Mouse (Mus musculus) limb, embryonic 11.5 days (tissue): Measurements from ENCODE around the gene Cntln. TPM values are rescaled to one million over a fixed set of nuclear protein-coding genes. Genes with fewer than 3 reads are reported as not detected.

Source experiments
- ATAC-seq: fragments of 200-750 bp; cut with Nextera tagmentation; 2 replicates; pipeline ENCODE4 v1.8.0; 2017; ENCODE audit warnings: low read depth; ENCODE audit not compliant: insufficient number of reproducible peaks, low FRiP score, low TSS enrichment
- DNase-seq: peaks from one replicate; pipeline ENCODE4 v3.0.0-alpha.2; 2015; ENCODE audit warnings: low spot score
- H3K27ac ChIP-seq: fragments of 300-500 bp; sonication (generic); replicated peaks from 2 replicates; pipeline ENCODE4 v1.5.1; 2014; ENCODE audit warnings: low read depth, mild to moderate bottlenecking, low read length
- H3K27me3 ChIP-seq: fragments of 300-500 bp; sonication (generic); 2 replicates; pipeline ENCODE4 v1.6.1; 2014; ENCODE audit warnings: mild to moderate bottlenecking, low read length, mixed read lengths; ENCODE audit not compliant: control insufficient read depth, insufficient read depth
- H3K36me3 ChIP-seq: fragments of 300-500 bp; sonication (generic); 2 replicates; pipeline ENCODE4 v1.6.1; 2014; ENCODE audit warnings: mild to moderate bottlenecking, low read length, moderate library complexity, mixed read lengths; ENCODE audit not compliant: control insufficient read depth, insufficient read depth
- H3K4me1 ChIP-seq: fragments of 300-500 bp; sonication (generic); 2 replicates; pipeline ENCODE4 v1.6.1; 2014; ENCODE audit warnings: low read length, mixed read lengths; ENCODE audit not compliant: control insufficient read depth, insufficient read depth
- H3K4me2 ChIP-seq: fragments of 300-500 bp; sonication (generic); 2 replicates; pipeline ENCODE4 v1.6.1; 2014; ENCODE audit warnings: low read depth, mild to moderate bottlenecking, moderate library complexity; ENCODE audit not compliant: severe bottlenecking
- H3K4me3 ChIP-seq: fragments of 300-500 bp; sonication (generic); 2 replicates; pipeline ENCODE4 v1.5.1; 2014; ENCODE audit warnings: low read depth, low read length
- H3K9ac ChIP-seq: fragments of 300-500 bp; sonication (generic); 2 replicates; pipeline ENCODE4 v1.6.1; 2014; ENCODE audit warnings: mild to moderate bottlenecking, low read length
- H3K9me3 ChIP-seq: fragments of 300-500 bp; sonication (generic); 2 replicates; pipeline ENCODE4 v1.6.1; 2016; ENCODE audit warnings: low read length; ENCODE audit not compliant: control insufficient read depth
- WGBS: fragments of 180-500 bp; shearing (Covaris S2); extraction: QIAGEN DNeasy Blood & Tissue Kit; methylation state at CpG from one replicate; pipeline ENCODE4 v1.1.7; 2014; 5-methylcytosine and 5-hydroxymethylcytosine counted together
- polyA plus RNA-seq: library from polyadenylated mRNA; unstranded; fragments of >200 nt; fragmentation: Nextera tagmentation; extraction: Ambion mirVana; gene quantifications from 2 replicates; pipeline ENCODE4 v1.2.1, GENCODE M21; 2014

The Cntln gene
- polyA plus RNA-seq, 1 experiment from 2014 or later: 13.0 TPM

GRCm38 (mm10) chr4:85154361-85154760 lies 270.3 kb downstream of the Cntln start:
- H3K27ac ChIP-seq: no peak overlapping the region
- DNase-seq (no peak), ATAC-seq (no peak)
- H3K4me3 ChIP-seq: no peak overlapping the region
- H3K9me3 ChIP-seq: no peaks in the 10 kb centered on the region
- no peaks in the 10 kb centered on the region for H3K27me3 ChIP-seq
- no peak overlapping the region for H3K4me2 ChIP-seq
- H3K4me1 ChIP-seq: no peaks in the 10 kb centered on the region
- no peaks in the 10 kb centered on the region for H3K36me3 ChIP-seq
- 92% methylated on average over 1 of the region's 1 CpGs for WGBS
- H3K9ac ChIP-seq: no peak overlapping the region

DNA sequence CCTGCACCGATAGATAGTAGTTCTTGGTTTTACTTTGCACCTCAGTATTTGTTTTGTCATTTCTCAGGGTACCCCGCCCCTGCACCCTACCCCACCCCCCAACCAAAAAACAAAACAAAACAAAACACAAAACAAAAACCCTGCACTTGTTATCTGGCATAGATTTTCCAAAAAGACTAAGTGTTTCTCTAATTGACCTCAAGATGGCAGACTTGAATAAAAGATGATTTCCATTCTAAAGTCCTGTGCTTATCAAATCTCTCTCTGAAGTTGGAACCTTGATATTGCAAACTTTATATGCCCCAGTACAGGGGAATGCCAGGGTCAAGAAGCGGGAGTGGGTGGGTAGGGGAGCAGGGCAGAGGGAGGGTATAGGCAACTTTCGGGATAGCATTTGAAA lies 277.0 kb downstream of the Cntln start:
- no peaks in the 10 kb centered on the region for H3K36me3 ChIP-seq
- 66% methylated on average over 4 of the region's 4 CpGs for WGBS
- no peak overlapping the region for H3K4me3 ChIP-seq
- DNase-seq (no peak), ATAC-seq (no peak)
- H3K4me2 ChIP-seq: no peak overlapping the region
- H3K9me3 ChIP-seq: no peaks in the 10 kb centered on the region
- H3K4me1 ChIP-seq: no peaks in the 10 kb centered on the region
- H3K9ac ChIP-seq: no peak overlapping the region
- no peaks in the 10 kb centered on the region for H3K27me3 ChIP-seq
- no peak overlapping the region for H3K27ac ChIP-seq

- H3K27me3 ChIP-seq: no peaks in the 10 kb centered on the region
- H3K9me3 ChIP-seq: no peaks in the 10 kb centered on the region
- no peaks in the 10 kb centered on the region for H3K4me1 ChIP-seq
- no peaks in the 10 kb centered on the region for H3K36me3 ChIP-seq
- H3K4me3 ChIP-seq: no peak overlapping the region
- no peak overlapping the region for H3K27ac ChIP-seq
- H3K9ac ChIP-seq: no peak overlapping the region
- peak; percentile 68; the same call in 1 of the 2 replicates for ATAC-seq
- DNase-seq: peak; percentile 79
- 31% methylated on average over 27 of the region's 27 CpGs for WGBS
- no peak overlapping the region for H3K4me2 ChIP-seq
Observed at GRCm38 (mm10) chr4:85162468-85163312, 278.6 kb downstream of the Cntln start.

DNA sequence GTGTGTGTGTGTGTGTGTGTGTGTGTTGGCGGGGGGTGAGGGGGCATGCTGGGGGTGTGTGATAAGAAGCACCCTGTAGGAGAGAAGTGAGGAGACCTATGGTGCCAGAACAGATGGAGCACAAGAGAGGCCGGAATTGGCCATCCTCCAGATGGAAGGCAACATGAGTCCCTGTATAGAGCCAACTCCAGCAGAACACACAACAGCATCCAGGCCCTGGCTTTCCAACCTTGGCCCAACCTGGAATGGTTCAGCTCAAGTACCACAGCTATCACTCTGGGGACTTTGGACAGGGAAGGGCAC lies 279.2 kb downstream of the Cntln start:
- DNase-seq (no peak), ATAC-seq (no peak)
- Histone ChIP-seq H3K27me3 (no peaks in the 10 kb centered on the region), H3K4me1 (no peaks in the 10 kb centered on the region), H3K4me3 (no peak overlapping the region), H3K27ac (no peak overlapping the region), H3K4me2 (no peak overlapping the region), H3K9me3 (no peaks in the 10 kb centered on the region), H3K36me3 (no peaks in the 10 kb centered on the region), H3K9ac (no peak overlapping the region)
- 95% methylated on average over 2 of the region's 2 CpGs for WGBS

DNA sequence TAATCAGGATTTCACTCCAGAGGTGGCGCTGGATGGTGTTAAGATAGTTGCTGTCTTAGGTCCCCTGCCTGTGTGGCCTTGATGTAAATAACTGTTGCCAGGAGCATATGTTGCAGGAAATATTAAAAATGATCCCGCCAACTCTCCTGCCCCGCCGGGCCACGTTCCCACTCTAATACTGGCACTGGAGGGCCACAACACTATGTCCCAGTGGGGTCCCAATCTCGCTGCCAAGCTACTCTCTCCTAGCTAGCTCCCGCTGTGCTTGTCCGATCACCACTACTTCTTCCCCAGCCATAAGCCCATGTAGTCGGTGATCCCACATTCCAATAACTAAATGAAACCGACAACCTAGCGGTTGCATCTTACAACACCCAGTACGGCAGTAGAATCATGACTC lies 283.9 kb downstream of the Cntln start:
- Histone ChIP-seq H3K9ac (no peak overlapping the region), H3K4me3 (no peak overlapping the region), H3K27me3 (no peaks in the 10 kb centered on the region), H3K36me3 (no peaks in the 10 kb centered on the region), H3K4me2 (no peak overlapping the region), H3K27ac (no peak overlapping the region), H3K4me1 (no peaks in the 10 kb centered on the region), H3K9me3 (no peaks in the 10 kb centered on the region)
- no peak for ATAC-seq
- 92% methylated on average over 12 of the region's 12 CpGs for whole genome bisulfite sequencing
- DNase-seq: no peak

- Histone ChIP-seq H3K4me3 (no peak overlapping the region), H3K9me3 (no peaks in the 10 kb centered on the region), H3K27ac (no peak overlapping the region), H3K4me1 (no peaks in the 10 kb centered on the region), H3K27me3 (no peaks in the 10 kb centered on the region), H3K9ac (no peak overlapping the region), H3K36me3 (no peaks in the 10 kb centered on the region), H3K4me2 (no peak overlapping the region)
- no peak for DNase-seq
- WGBS: 92% methylated on average over 4 of the region's 4 CpGs
- ATAC-seq: no peak
Observed at GRCm38 (mm10) chr4:85175466-85175865, 291.4 kb downstream of the Cntln start.

DNA sequence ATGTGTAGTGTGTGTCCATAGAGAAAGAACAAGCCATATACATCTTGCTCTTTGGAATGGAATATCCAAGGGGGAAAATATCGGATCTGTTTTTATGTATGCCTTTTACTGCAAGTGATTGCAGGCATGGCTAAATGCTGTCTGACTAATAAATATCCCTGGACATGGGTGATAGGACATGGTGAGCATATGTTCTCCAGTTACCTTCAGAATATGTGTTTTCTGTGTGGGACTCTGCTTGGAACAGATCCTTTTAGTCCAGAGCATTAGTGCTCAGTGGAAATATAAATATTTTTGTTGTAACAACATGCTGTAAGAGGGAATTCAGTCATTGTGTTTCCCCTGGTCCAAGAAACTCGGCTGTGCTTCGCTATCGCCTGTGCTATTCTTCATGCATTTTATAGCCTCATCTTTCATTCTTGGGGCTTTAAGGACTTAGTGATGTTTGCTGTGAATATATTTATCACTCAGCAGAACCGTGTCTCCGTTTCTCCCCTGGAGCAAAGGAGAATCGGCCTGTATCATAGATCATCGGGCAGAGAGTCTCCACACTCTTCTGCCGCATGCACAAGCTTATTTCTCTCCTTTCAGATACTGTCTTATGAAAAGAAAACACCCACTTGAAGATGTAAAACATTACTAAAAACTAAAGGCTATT lies 294.4 kb downstream of the Cntln start:
- Histone ChIP-seq H3K4me3 (no peak overlapping the region), H3K36me3 (no peaks in the 10 kb centered on the region), H3K27me3 (no peaks in the 10 kb centered on the region), H3K9ac (no peak overlapping the region), H3K4me2 (no peak overlapping the region), H3K4me1 (no peaks in the 10 kb centered on the region), H3K27ac (no peak overlapping the region), H3K9me3 (no peaks in the 10 kb centered on the region)
- ATAC-seq: no peak
- DNase-seq: no peak
- 87% methylated on average over 9 of the region's 9 CpGs for WGBS
